Mouse (Mus musculus): ENCODE results near the gene Adam19. TPM values are rescaled to one million over a fixed set of nuclear protein-coding genes. Genes with fewer than 3 reads are reported as not detected.

Gene Adam19
- polyA plus RNA-seq, 1 experiment = 3.6 TPM

- Histone ChIP-seq H3K27me3 (replicated peaks; ENCODE audit: control insufficient read depth, insufficient read depth, low read length) (no peaks in the 10 kb centered on the region), H3K4me3 (ENCODE audit: insufficient read depth, low read depth, low read length) (no peak overlapping the region), H3K36me3 (ENCODE audit: control insufficient read depth, insufficient read depth, low read length) (no peaks in the 10 kb centered on the region), H3K27ac (ENCODE audit: insufficient read depth, low read depth, low read length) (no peak overlapping the region), H3K4me1 (ENCODE audit: control insufficient read depth, insufficient read depth, low read length) (no peaks in the 10 kb centered on the region)
- no peak for DNase-seq
- TF ChIP-seq POLR2A (IDR thresholded peaks at IDR 0.05; ENCODE audit: low read depth, low read length) = no peak
- TF ChIP-seq CTCF (conservative IDR thresholded peaks at IDR 0.05; ENCODE audit: insufficient read depth, insufficient read length, low read depth, low read length) = no peak
- WGBS = 69% methylated on average over 1 of the region's 1 CpGs
These were observed 51.3 kb downstream of the Adam19 start for GRCm38 (mm10) chr11:46107046-46107445.

- H3K4me1 ChIP-seq (ENCODE audit: control insufficient read depth, insufficient read depth, low read length) = no peaks in the 10 kb centered on the region
- no peak overlapping the region for H3K27ac ChIP-seq (ENCODE audit: insufficient read depth, low read depth, low read length)
- no peak overlapping the region for H3K4me3 ChIP-seq (ENCODE audit: insufficient read depth, low read depth, low read length)
- TF ChIP-seq CTCF (conservative IDR thresholded peaks at IDR 0.05; ENCODE audit: insufficient read depth, insufficient read length, low read depth, low read length) = no peak
- no peak for TF ChIP-seq POLR2A (IDR thresholded peaks at IDR 0.05; ENCODE audit: low read depth, low read length)
- H3K27me3 ChIP-seq (replicated peaks; ENCODE audit: control insufficient read depth, insufficient read depth, low read length) = no peaks in the 10 kb centered on the region
- 84% methylated on average over 5 of the region's 5 CpGs for WGBS
- H3K36me3 ChIP-seq (ENCODE audit: control insufficient read depth, insufficient read depth, low read length) = no peaks in the 10 kb centered on the region
- no peak for DNase-seq
These were observed 53.4 kb downstream of the Adam19 start for GRCm38 (mm10) chr11:46109206-46109605.

DNA sequence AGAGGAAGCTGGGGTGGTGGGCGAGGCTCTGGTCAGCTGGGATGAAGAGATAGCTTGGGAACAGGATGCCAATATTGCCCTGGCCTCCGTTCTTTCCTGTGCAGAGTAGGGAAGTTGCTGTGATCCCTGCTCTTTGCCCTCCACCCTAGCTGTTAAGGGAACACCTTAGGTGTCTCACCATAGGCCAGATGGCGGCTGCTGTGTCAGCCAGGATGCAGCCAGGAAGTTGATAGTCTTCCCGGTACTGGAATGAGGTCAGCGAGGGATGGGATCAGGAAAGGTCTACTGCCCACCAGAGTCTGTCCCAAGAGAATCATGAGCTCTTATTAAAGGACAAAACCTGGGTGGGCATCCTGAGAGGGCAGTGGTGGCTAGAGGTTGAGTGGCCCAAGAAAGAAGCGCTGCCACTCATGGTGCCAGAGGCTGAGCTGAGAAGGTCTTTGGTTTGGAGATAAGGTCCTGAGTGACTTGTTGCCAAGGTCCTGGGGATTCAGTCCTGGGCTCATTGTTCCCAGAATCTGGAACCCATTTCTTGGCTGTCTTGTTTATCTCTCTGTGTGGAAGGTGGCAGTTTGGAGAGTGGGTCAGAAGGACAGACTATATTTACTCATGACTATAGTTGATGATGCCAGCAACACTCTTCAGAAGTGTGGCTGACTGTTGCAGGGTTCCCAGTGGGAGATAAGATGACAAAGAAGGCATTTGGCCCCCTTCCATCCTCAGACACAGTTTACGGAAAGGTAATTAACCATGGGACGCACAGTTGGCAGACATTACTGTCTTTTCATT is 54.6 kb downstream of the Adam19 start:
- no peak for DNase-seq
- H3K27ac ChIP-seq (ENCODE audit: insufficient read depth, low read depth, low read length) = no peak overlapping the region

DNA sequence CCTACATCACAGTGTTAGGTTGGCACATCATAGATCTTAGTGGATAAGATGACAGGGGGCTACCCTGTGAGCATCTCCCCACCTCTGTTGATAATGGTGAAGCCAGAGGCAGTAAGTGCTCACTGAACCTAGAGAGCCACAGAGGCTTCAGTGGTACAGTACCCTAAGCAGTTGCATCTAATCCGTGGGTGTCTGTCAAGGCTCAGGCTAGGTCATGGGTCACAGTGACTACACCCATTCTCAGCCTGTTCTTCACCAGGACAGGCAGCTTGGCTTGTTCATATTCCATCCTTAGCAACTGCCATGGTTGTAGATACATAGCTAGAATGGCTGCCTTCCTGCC is 55.1 kb downstream of the Adam19 start:
- Histone ChIP-seq H3K4me3 (ENCODE audit: insufficient read depth, low read depth, low read length) (no peak overlapping the region), H3K4me1 (ENCODE audit: control insufficient read depth, insufficient read depth, low read length) (peaks cover 2% of the 10 kb centered on the region; the same call in 1 of the 2 replicates), H3K27ac (ENCODE audit: insufficient read depth, low read depth, low read length) (no peak overlapping the region), H3K27me3 (replicated peaks; ENCODE audit: control insufficient read depth, insufficient read depth, low read length) (no peaks in the 10 kb centered on the region), H3K36me3 (ENCODE audit: control insufficient read depth, insufficient read depth, low read length) (no peaks in the 10 kb centered on the region)
- TF ChIP-seq CTCF (conservative IDR thresholded peaks at IDR 0.05; ENCODE audit: insufficient read depth, insufficient read length, low read depth, low read length) (no peak), POLR2A (IDR thresholded peaks at IDR 0.05; ENCODE audit: low read depth, low read length) (no peak)
- WGBS = 79% methylated on average over 1 of the region's 1 CpGs
- DNase-seq = no peak

More for the DNA sequence above, 54.6 kb downstream of the Adam19 start:
- H3K4me3 ChIP-seq (ENCODE audit: insufficient read depth, low read depth, low read length) = no peak overlapping the region
- no peaks in the 10 kb centered on the region for H3K27me3 ChIP-seq (replicated peaks; ENCODE audit: control insufficient read depth, insufficient read depth, low read length)
- TF ChIP-seq CTCF (conservative IDR thresholded peaks at IDR 0.05; ENCODE audit: insufficient read depth, insufficient read length, low read depth, low read length) (no peak), POLR2A (IDR thresholded peaks at IDR 0.05; ENCODE audit: low read depth, low read length) (no peak)
- H3K4me1 ChIP-seq (ENCODE audit: control insufficient read depth, insufficient read depth, low read length) = no peaks in the 10 kb centered on the region
- no peaks in the 10 kb centered on the region for H3K36me3 ChIP-seq (ENCODE audit: control insufficient read depth, insufficient read depth, low read length)
- 68% methylated on average over 8 of the region's 8 CpGs for WGBS

DNA sequence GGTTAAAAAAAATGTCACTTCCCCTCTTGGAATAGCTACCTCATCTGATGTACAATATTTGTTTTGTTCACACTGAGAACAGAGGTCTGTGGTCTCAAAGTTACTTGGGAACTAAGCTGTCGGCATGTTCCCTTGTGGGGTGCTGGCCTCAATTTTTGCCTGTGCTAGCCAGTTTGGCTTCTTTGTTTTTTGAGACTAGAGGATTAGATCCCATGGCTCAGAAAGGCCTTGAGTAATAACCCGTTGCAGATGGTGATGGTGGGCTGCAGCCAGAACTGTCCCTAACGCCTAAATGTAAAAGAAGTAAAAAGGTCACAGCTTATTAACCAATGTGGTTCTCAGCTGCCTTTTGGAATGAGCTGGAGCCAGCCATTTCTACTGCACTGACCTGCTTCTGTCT is 57.4 kb downstream of the Adam19 start:
- H3K4me1 ChIP-seq (ENCODE audit: control insufficient read depth, insufficient read depth, low read length) = peaks cover 3% of the 10 kb centered on the region; the same call in 1 of the 2 replicates
- H3K36me3 ChIP-seq (ENCODE audit: control insufficient read depth, insufficient read depth, low read length) = no peaks in the 10 kb centered on the region
- TF ChIP-seq CTCF (conservative IDR thresholded peaks at IDR 0.05; ENCODE audit: insufficient read depth, insufficient read length, low read depth, low read length) (no peak), POLR2A (IDR thresholded peaks at IDR 0.05; ENCODE audit: low read depth, low read length) (no peak)
- H3K27me3 ChIP-seq (replicated peaks; ENCODE audit: control insufficient read depth, insufficient read depth, low read length) = no peaks in the 10 kb centered on the region
- DNase-seq = no peak
- H3K27ac ChIP-seq (ENCODE audit: insufficient read depth, low read depth, low read length) = no peak overlapping the region
- 69% methylated on average over 3 of the region's 3 CpGs for WGBS
- no peak overlapping the region for H3K4me3 ChIP-seq (ENCODE audit: insufficient read depth, low read depth, low read length)

GRCm38 (mm10) chr11:46114221-46114620 is 58.4 kb downstream of the Adam19 start:
- WGBS = 91% methylated on average over 7 of the region's 7 CpGs
- Histone ChIP-seq H3K36me3 (ENCODE audit: control insufficient read depth, insufficient read depth, low read length) (no peaks in the 10 kb centered on the region), H3K27ac (ENCODE audit: insufficient read depth, low read depth, low read length) (no peak overlapping the region), H3K4me3 (ENCODE audit: insufficient read depth, low read depth, low read length) (no peak overlapping the region), H3K4me1 (ENCODE audit: control insufficient read depth, insufficient read depth, low read length) (peaks cover 3% of the 10 kb centered on the region; the same call in 1 of the 2 replicates), H3K27me3 (replicated peaks; ENCODE audit: control insufficient read depth, insufficient read depth, low read length) (no peaks in the 10 kb centered on the region)
- no peak for DNase-seq
- TF ChIP-seq POLR2A (IDR thresholded peaks at IDR 0.05; ENCODE audit: low read depth, low read length) = no peak
- no peak for TF ChIP-seq CTCF (conservative IDR thresholded peaks at IDR 0.05; ENCODE audit: insufficient read depth, insufficient read length, low read depth, low read length)

DNA sequence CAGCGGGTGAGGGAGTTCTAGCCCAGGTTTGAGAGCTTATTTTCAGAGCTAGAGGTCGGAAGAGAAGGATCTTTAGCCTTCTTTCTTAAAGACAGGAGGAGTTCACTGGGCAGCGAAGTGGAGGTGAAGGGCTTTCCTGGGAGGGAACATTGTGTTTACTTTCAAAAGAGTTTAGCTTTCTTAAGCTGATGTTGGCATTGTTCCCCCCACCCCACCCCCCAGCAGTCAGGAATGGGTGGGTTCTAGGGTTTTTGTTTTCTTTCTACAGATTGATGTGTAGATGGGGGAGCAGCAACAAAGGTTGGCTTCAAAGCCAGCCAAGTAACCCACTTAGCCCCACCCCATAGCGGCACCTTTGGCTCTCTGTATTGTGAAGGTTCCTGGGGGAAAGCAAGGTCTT is 59.2 kb downstream of the Adam19 start:
- no peaks in the 10 kb centered on the region for H3K36me3 ChIP-seq (ENCODE audit: control insufficient read depth, insufficient read depth, low read length)
- WGBS = 67% methylated on average over 4 of the region's 4 CpGs
- no peak overlapping the region for H3K27ac ChIP-seq (ENCODE audit: insufficient read depth, low read depth, low read length)
- no peak for TF ChIP-seq CTCF (conservative IDR thresholded peaks at IDR 0.05; ENCODE audit: insufficient read depth, insufficient read length, low read depth, low read length)
- TF ChIP-seq POLR2A (IDR thresholded peaks at IDR 0.05; ENCODE audit: low read depth, low read length) = no peak
- peaks cover 3% of the 10 kb centered on the region; the same call in 1 of the 2 replicates for H3K4me1 ChIP-seq (ENCODE audit: control insufficient read depth, insufficient read depth, low read length)
- H3K27me3 ChIP-seq (replicated peaks; ENCODE audit: control insufficient read depth, insufficient read depth, low read length) = no peaks in the 10 kb centered on the region
- DNase-seq = no peak
- no peak overlapping the region for H3K4me3 ChIP-seq (ENCODE audit: insufficient read depth, low read depth, low read length)
